Mouse (Mus musculus) v-Abl transformed pro-B cells (cell line): Measurements from ENCODE around the gene Cyp2b19.

ENCODE experiments used
- in situ Hi-C, 2 experiments: fragments of 400-800 bp; cut with MboI; formaldehyde crosslinking; loops; one replicate each; pipeline ENCODE4 v1.15.1; 2025; ENCODE audit not compliant: unreplicated experiment in 2 of 2

Cyp2b19 gene

DNA sequence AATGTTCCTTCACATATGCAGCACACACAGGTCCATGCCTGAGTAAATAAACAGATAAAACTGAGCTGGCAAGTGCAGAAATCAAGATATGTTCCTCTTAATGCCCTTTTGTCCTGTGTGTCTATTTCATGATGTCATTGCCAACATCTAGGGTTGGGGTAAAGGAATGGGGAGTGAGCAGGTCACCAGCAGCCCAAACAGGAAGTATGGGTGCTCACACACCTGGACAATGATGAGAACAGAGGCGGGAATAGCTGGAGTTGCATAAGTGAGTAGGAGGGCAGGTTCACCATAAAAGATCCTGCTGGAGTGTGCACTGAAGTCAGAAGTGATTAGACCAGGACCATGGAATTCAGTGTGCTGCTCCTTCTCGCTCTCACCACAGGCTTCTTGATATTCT, at the start of gene Cyp2b19:
Gene Cyp2b19 (plus strand): TSS at position 301 of the 400 bp plus-strand sequence.
- in situ Hi-C loops = no loop called here

DNA sequence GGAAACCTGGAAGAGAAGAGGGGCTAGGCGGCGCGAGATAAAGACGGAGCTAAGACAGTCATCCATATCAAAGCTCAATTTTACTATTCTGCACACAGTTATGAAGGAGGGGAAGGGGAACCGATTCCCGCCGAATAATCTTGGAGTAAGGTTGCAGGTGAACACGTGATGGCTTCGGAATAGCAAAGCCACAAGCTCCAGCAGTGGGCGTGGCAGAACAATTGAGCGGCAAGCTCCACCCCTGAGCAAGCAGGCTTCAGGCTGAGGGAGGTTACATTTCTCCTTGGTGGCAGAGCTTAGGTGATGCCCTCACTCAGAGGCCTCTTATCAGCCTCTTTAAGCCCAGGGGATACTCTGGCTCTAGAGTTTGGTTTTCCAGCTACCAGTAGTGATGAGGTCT, 45.9 kb upstream of the Cyp2b19 start:
- in situ Hi-C loops = no loop called here

DNA sequence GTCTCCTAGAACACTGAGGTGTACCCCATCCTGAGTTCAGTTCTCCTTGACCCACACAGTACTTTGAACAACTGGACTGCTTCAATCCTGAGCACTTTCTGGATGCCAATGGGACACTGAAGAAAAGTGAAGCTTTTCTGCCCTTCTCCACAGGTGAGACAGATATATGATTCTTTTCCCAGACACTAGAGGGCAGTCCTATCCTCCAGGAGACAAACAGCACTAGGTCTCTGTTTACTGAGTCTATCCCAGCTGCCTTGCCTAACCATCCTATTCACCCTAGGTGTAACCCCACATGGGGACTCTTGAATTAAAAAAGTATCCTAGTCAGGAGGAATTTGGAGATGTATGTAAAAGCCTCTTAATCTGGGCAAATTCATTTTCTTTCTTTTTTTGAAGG, 18.0 kb upstream of the Cyp2b19 start:
- in situ Hi-C loops = no loop called here

DNA sequence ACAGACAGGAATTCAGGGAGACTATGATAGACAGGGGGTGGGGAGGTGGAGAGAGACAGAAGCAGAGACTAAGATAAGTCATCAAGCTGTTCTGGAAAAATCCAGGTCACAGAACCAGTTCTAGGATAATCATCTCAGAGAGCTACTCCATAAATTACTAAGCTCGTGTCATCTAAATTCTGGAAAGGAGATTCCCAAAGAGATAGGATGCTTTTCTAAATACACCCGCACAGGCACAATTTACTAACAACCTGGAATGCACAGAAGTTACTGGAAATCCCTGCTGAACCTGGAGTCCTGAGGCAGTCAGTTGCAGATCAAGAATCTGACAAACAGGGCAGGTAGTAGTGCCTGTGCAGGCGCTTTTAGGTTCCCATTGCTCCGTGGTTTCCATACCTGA, 13.0 kb upstream of the Cyp2b19 start:
- in situ Hi-C loops = no loop called here

DNA sequence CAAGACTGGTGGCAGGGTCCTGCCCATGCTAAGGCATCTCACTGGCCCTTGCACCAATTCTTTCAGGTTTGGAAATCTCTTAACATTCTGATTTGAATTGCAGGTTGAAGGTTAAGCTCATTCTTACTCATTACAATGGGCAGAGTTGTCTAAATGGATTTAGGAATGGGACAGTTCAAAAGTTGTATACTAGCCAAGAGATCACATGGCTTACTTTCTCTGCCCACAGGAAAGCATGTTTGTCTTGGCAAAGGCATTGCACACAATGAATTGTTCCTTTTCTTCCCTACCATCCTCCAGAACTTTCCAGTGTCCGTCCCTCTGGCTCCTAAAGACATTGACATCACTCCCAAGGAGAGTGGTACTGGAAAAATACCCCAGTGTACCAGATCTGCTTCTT, 11.5 kb upstream of the Cyp2b19 start:
- in situ Hi-C loops = no loop called here

DNA sequence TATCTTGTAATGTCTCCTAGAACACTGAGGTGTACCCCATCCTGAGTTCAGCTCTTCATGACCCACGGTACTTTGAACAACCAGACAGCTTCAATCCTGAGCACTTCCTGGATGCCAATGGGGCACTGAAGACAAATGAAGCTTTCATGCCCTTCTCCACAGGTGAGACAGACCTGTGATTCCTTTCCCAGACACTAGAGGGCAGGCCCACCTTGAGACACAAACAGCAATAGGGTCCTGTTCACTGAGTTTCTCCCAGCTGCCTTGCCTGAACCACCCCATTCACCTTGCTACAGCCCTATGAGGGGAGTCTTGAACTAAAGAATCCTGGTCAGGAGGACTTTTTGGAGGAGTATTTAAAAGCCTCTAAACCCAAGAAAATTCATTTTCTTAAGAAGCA, 10.1 kb downstream of the Cyp2b19 start:
- in situ Hi-C loops = no loop called here

DNA sequence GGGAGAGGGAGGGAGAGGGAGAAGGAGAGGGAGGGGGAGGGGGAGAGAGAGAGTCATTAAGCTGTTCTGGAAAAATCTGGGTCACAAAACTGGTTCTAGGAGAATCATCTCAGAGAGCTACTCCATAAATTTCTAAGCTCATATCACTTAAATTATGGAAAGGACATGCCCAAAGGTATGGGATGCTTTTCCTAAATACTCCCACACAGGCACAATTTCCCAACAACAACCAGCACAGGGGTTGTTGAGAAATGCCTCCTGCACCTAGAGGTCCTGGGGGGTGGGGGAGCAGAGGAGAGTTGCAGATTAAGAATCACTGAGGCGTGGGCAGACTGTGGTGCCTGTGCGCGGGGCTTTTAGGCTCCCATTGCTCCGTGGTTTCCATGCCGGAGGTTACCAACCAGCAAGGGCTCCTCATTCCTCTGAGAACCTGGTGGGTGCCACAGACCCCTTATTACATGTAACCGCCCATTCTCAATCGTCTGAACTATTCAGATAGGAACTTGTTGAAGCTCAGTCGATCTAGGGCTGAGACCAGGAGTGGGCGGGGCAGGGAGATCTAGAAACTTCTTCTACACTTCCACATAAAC, 13.0 kb downstream of the Cyp2b19 start:
- in situ Hi-C loops = loop anchor here in 1 of 2 experiments (10.0 kb wide), 1 partner anchor 535 kb away; no protein-coding TSS in a partner anchor

DNA sequence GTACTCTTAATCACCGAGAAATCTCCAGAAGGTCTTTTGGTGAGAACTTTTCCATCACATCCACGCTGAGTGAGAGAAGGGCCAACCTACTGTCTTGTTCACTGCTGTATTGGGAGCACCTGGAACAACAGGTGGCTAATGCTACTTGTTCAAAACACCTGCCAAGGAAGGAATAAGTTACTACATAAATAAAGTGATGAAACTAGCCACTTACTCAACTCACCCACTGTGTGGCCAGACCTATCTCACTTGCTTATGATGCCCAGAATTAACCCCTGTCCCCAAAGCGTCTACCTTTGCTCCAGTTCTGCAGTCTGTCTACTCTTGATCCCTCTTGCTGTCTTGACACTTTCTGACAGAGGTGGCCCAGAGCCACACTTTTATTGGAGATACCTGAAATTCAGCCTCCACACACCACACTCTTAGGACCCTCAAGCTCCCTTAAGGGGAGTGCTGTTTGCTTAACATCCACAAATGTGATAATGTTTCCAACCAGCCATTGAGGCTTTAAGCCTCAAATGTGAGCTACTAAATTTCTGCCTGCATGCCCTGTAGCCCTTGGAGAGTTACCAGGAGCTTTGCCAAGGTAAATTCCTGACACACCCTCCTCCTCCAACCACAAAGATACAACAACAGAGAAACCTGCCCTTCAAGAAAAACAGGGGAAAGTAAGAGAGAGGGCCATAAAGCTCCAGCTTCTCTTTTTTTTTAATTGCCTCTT, 16.1 kb downstream of the Cyp2b19 start:
- in situ Hi-C loops = loop anchor here in 1 of 2 experiments (10.0 kb wide), 1 partner anchor 532 kb away; no protein-coding TSS in a partner anchor

DNA sequence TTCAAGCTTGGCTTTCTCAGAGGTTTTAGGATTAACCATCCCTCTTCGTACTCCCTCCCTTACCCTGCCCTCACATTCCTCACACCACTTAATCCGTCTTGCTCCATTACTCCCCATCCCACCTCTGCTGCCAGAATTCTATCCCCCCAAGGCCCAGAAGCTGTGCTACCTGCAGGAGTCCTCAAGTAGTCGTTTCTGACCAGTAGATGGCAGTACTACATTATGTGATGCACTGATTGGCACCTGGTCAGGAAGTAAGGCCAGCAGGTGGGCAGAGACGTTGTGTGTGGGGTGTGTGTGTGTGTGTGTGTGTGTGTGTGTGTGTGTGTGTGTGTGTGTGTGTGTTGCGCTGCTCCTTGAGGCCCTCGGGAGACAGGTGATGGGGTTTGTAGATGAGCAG, 18.9 kb downstream of the Cyp2b19 start:
- in situ Hi-C loops = loop anchor here (10.0 to 25.0 kb wide), 2 partner anchors 511 to 529 kb away; no protein-coding TSS in a partner anchor

DNA sequence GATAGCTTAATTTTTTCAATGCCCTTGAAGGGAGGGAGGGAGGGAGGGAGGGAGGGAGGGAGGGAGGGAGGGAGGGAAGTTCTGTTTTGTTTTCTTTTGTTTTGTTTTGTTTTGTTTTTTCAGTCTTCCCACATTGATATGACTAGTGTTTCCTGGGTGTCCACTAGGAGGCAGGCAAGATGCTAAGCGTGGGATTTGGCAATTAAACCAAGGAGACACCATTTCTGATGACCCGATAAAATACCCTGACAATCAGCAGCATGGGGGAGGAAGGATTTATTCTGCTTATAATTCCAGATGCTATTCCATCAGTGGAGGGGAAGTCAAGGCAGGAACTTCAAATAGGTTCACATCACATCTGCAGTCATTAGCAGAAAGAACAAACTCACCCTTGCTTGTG, 20.9 kb downstream of the Cyp2b19 start:
- in situ Hi-C loops = loop anchor here (10.0 to 25.0 kb wide), 2 partner anchors 509 to 527 kb away; no protein-coding TSS in a partner anchor

DNA sequence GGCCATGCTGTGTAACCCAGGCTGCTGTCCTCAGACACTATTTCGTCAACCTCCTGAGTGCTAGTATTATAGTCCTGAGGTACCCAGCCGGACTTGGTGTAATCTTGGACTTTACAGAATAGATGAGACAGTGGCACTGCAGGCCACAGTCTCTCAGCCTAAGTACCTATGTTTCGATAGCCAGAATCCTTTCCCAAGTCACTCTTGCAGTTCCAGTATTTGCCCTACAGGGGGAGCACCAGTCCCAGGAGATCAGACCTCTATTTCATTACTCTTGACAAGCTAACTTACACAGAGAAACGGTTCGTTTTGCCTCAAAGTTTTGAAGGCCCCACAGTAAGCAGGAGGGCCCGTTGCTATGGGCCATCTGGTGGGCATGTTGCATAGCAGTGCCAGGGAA, 21.5 kb downstream of the Cyp2b19 start:
- in situ Hi-C loops = loop anchor here (10.0 to 25.0 kb wide), 2 partner anchors 509 to 526 kb away; no protein-coding TSS in a partner anchor

DNA sequence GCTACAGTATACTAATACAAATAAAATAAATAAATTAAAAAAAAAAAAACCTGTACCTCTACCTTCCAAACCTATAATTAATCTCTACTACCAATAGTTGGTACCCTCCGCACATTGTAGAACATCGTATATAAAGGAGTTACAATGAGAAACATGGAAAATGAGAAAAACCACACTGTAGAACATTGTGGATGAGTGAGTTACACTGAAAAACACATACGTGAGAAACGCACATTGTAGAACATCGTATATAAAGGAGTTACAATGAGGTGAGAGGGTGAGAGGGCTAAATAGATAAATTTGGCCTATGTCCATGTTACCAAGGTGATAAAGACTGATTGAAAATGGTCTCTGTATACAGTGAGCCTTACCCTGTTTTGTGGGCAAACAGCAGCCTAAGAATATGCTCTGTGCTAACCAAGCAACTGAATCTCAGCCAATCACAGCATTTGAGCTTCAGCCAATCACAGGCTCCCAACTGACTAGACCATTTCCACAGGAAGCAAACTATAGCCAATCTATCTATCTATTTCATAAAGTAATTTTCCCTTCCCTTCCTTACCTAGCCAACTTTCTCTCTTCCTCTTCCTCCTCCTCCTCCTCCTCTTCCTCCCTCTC, 23.0 kb downstream of the Cyp2b19 start:
- in situ Hi-C loops = loop anchor here (10.0 to 25.0 kb wide), 2 partner anchors 507 to 525 kb away; no protein-coding TSS in a partner anchor

DNA sequence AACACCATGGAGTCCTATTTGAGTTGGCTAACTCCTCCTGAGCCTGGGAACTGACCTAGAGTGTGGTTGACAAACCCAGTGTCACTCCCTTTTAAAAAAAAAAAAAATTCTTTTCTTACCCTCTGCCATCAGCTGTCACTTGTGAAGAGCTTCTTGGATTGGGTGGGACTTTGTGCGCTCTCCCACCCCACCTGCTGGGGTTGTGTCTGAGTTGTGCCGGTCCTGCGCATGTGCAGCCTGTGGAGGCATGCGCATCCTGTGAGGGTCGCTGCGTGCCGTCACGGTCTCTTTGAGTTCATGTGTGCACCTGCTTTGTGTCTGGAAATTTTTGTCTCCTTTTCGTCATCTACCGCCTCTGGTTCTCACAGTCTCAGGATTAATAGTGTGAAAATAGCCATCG, 23.6 kb downstream of the Cyp2b19 start:
- in situ Hi-C loops = loop anchor here in 1 of 2 experiments (25.0 kb wide), 1 partner anchor 507 kb away; no protein-coding TSS in a partner anchor

DNA sequence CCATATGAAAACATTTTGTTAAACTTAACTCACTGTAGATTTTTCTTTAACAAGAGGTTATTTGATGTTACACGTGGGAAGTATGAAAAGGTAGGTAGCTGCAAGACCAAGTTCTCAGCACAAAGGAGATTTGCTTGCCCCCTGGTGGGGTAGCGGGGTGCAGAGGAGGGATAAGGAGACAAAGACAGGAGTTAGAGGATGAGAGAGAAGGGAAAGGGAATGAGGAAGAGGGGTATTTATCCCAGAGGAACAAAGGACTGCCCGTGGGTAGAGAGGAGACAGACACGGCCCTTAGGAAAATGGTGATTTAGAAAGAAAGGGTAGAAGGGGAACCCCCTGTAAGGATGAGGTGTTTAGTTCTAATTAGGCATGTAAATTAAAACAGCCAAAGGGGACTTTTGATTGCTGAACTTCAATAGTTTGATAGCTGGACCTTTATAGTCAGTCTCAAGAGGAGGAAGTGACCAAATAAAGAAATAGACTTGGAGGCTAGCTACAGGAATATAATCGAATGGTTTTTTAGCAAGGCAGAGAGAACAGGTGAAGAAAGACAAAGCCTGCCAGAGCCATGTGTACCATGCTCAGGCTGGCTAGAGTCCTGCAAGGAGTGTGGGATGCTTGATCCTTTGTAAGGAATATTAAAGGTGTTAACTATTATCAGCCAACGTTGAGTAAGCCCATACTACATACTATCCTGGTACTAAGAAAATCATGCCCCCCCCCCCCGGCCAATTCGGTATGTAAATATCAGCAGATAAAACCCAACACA, 24.2 kb downstream of the Cyp2b19 start:
- in situ Hi-C loops = loop anchor here in 1 of 2 experiments (25.0 kb wide), 1 partner anchor 506 kb away; no protein-coding TSS in a partner anchor

DNA sequence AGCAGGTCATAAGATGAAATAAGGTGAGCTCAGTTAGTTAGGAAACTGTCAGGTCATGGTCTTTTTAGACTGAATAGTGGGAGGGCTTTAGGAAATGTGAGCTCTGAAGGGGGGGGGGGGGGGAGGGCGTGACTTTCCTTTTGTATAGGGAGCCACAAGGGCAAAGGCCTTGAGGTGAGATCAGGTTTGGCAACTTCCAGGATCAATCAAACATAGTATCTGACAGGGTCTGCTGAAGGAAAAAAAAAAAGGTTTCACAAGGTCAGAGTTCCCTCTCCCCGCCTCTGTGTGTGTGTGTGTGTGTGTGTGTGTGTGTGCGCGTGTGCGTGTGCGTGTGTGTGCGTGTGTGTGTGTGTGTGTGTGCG, 24.8 kb downstream of the Cyp2b19 start:
- in situ Hi-C loops = loop anchor here in 1 of 2 experiments (25.0 kb wide), 1 partner anchor 506 kb away; no protein-coding TSS in a partner anchor

DNA sequence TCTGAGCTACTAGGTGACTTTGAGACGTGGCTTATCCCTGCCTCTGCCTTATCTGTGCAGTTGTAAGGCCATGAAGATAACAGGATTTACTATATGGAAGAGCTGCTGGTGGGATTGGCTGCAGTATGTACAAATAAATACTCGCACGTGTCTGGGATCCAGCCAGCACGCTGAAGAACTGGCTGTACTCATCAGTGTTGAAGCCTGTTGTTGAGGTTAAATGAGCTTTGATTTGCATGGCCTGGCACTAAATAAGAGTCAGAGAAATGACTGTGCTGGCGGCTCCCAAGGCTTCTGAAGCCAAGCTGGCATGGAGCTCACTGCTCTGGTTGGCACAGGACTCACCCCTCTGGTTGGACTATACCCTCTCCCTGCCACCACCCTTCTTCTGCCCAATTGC, 26.2 kb downstream of the Cyp2b19 start:
- in situ Hi-C loops = loop anchor here in 1 of 2 experiments (25.0 kb wide), 1 partner anchor 504 kb away; no protein-coding TSS in a partner anchor

DNA sequence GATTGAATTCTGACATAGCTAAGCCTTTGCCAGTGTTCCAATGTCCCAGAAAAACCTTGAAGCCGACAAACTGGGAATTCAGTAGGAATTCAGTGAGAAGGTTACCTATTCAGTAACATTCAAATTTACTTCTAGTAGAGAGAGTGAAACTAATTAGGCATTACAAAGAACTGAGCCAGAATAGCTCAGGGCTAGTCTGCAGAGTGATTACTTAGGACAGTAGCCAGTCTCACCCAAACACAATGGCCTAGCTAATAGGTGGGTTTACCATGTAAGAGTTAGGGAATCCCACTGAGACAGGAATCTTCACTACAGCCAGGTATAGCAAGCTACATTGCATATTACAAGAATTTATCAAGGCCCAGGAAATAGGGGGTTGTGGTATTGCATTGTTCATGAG, 29.1 kb downstream of the Cyp2b19 start:
- in situ Hi-C loops = loop anchor here in 1 of 2 experiments (25.0 kb wide), 1 partner anchor 501 kb away; no protein-coding TSS in a partner anchor

DNA sequence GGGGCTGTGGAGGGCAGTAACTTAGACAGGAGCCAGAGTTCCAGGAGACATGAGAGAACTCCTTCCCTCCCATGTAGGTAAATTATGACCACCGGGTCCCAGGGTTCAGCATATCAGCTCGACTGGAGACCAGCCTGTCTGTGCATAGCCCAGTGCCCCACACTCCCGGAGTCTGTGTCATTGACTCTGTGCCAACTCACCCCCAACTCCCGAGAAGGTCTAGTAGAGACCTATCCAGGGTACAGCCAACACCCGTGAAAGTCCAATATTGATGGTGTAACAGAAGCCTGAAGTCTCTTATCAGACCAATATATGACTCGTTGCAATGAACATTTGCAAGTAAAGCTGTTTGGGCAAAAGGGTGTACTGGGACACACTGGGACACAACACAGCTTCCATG, 33.0 kb downstream of the Cyp2b19 start:
- in situ Hi-C loops = loop anchor here in 1 of 2 experiments (25.0 kb wide), 1 partner anchor 497 kb away; no protein-coding TSS in a partner anchor

DNA sequence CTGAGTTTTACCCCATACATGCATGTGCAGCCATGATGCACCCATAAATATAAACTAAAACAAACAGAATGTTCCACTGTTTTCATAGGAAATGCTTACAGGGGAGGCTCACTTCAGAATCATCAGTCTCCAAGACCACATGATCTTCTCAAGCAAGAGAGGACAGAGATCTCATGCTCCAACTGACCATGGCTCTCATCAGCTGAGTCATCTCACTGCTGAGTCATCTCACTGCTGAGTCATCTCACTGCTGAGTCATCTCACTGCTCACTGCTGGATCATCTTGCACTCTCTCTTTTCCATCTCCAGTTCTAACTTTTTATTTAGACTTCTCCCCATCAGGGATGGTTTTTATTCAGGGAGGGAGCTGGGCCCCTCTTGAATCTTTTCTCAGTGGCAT, 43.2 kb downstream of the Cyp2b19 start:
- in situ Hi-C loops = loop anchor here in 1 of 2 experiments (25.0 kb wide), 1 partner anchor 337 kb away; no protein-coding TSS in a partner anchor

DNA sequence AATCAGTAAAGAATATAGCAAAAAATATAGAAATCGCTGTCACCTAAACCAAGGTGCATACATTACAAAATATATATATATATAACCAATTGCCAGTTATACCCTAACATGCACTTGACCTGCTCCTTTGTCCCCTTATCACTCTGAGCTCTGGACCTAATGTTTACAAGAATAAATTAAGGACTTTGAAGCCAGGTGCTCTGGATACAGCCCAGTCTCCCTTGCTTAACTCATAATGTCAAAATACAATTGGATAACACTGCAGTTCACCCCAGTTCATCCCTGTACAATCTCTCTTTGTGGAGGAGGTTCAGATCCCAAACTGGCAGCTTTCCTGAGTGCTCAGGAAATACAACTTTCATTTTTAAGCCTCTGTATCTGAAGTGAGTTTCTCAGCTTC, 44.1 kb downstream of the Cyp2b19 start:
- in situ Hi-C loops = loop anchor here in 1 of 2 experiments (25.0 kb wide), 1 partner anchor 336 kb away; no protein-coding TSS in a partner anchor
